Mouse (Mus musculus): ENCODE measurements around the gene Haus8. TPM values are rescaled to one million over a fixed set of nuclear protein-coding genes. Genes with fewer than 3 reads are reported as not detected.

The Haus8 gene
- polyA plus RNA-seq, 1 experiment = 15.4 TPM

GRCm38 (mm10) chr8:71307913-71308312 lies 35.2 kb upstream of the Haus8 start:
- WGBS = 88% methylated on average over 4 of the region's 4 CpGs
- H3K4me3 ChIP-seq (replicated peaks; ENCODE audit: insufficient read depth, low read depth, low read length) = no peak overlapping the region
- DNase-seq = no peak
- H3K27me3 ChIP-seq (ENCODE audit: control insufficient read depth, insufficient read depth, low read length) = no peaks in the 10 kb centered on the region
- no peak overlapping the region for H3K27ac ChIP-seq (ENCODE audit: insufficient read depth, low read length)
- TF ChIP-seq CTCF (IDR thresholded peaks at IDR 0.05; ENCODE audit: borderline replicate concordance, insufficient read depth, low read depth, low read length) (no peak), POLR2A (IDR thresholded peaks at IDR 0.05; ENCODE audit: borderline replicate concordance, insufficient read depth, low read length) (no peak)
- peaks cover 4% of the 10 kb centered on the region for H3K4me1 ChIP-seq (ENCODE audit: control insufficient read depth, insufficient read depth, low read length)

DNA sequence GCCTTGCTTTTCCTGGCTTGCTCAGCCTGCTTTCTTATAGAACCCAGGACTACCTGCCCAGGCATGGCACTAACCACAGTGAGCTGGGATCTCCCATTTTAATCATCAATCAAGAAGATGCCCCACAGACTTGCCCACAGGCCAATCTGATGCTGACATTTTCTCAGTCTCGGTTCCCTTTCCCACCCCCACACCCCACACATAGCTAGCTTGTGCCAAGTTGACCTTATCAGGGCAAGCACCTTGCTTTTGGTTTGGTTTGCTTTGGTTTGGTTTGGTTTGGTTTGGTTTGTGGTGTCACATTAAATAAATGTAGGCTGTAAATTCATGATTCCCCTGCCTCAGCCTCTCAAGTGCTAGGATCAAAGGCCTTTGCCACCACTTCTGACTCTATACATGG lies 34.6 kb upstream of the Haus8 start:
- no peak for DNase-seq
- H3K27me3 ChIP-seq (ENCODE audit: control insufficient read depth, insufficient read depth, low read length) = no peaks in the 10 kb centered on the region
- H3K4me1 ChIP-seq (ENCODE audit: control insufficient read depth, insufficient read depth, low read length) = peaks cover 4% of the 10 kb centered on the region
- H3K4me3 ChIP-seq (replicated peaks; ENCODE audit: insufficient read depth, low read depth, low read length) = no peak overlapping the region
- WGBS = 80% methylated on average over 1 of the region's 1 CpGs
- TF ChIP-seq CTCF (IDR thresholded peaks at IDR 0.05; ENCODE audit: borderline replicate concordance, insufficient read depth, low read depth, low read length) = no peak
- no peak for TF ChIP-seq POLR2A (IDR thresholded peaks at IDR 0.05; ENCODE audit: borderline replicate concordance, insufficient read depth, low read length)
- H3K27ac ChIP-seq (ENCODE audit: insufficient read depth, low read length) = no peak overlapping the region

GRCm38 (mm10) chr8:71305988-71306387 lies 33.3 kb upstream of the Haus8 start:
- Histone ChIP-seq H3K4me3 (replicated peaks; ENCODE audit: insufficient read depth, low read depth, low read length) (no peak overlapping the region), H3K27me3 (ENCODE audit: control insufficient read depth, insufficient read depth, low read length) (no peaks in the 10 kb centered on the region), H3K27ac (ENCODE audit: insufficient read depth, low read length) (no peak overlapping the region), H3K4me1 (ENCODE audit: control insufficient read depth, insufficient read depth, low read length) (peaks cover 4% of the 10 kb centered on the region)
- 77% methylated on average over 1 of the region's 1 CpGs for WGBS
- TF ChIP-seq POLR2A (IDR thresholded peaks at IDR 0.05; ENCODE audit: borderline replicate concordance, insufficient read depth, low read length) = no peak
- no peak for TF ChIP-seq CTCF (IDR thresholded peaks at IDR 0.05; ENCODE audit: borderline replicate concordance, insufficient read depth, low read depth, low read length)
- no peak for DNase-seq

- WGBS = 81% methylated on average over 1 of the region's 1 CpGs
- peaks cover 4% of the 10 kb centered on the region for H3K4me1 ChIP-seq (ENCODE audit: control insufficient read depth, insufficient read depth, low read length)
- TF ChIP-seq CTCF (IDR thresholded peaks at IDR 0.05; ENCODE audit: borderline replicate concordance, insufficient read depth, low read depth, low read length) (no peak), POLR2A (IDR thresholded peaks at IDR 0.05; ENCODE audit: borderline replicate concordance, insufficient read depth, low read length) (no peak)
- H3K4me3 ChIP-seq (replicated peaks; ENCODE audit: insufficient read depth, low read depth, low read length) = no peak overlapping the region
- DNase-seq = no peak
- no peak overlapping the region for H3K27ac ChIP-seq (ENCODE audit: insufficient read depth, low read length)
- no peaks in the 10 kb centered on the region for H3K27me3 ChIP-seq (ENCODE audit: control insufficient read depth, insufficient read depth, low read length)
Measured at GRCm38 (mm10) chr8:71303632-71304031, 30.9 kb upstream of the Haus8 start.

DNA sequence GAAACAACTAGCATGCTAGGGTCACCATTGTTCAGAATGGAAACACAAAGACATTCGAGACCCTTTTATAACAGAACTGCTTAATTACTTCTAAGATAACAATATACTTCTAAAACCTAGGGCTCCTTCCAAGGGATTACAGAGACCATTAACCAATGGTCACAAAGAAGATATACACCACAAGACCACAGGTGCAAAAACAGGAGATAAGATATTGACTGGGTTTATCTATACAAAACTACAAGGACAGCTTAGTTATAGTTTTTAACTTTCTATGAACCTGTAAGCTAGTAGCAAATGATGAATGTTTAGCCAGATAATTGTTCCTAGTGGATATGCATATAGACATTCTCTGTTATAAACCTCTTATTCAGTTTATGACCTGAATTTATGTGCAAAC lies 30.1 kb upstream of the Haus8 start:
- no peak for DNase-seq
- Histone ChIP-seq H3K27me3 (ENCODE audit: control insufficient read depth, insufficient read depth, low read length) (no peaks in the 10 kb centered on the region), H3K4me3 (replicated peaks; ENCODE audit: insufficient read depth, low read depth, low read length) (no peak overlapping the region), H3K4me1 (ENCODE audit: control insufficient read depth, insufficient read depth, low read length) (peaks cover 4% of the 10 kb centered on the region), H3K27ac (ENCODE audit: insufficient read depth, low read length) (no peak overlapping the region)
- TF ChIP-seq POLR2A (IDR thresholded peaks at IDR 0.05; ENCODE audit: borderline replicate concordance, insufficient read depth, low read length) (no peak), CTCF (IDR thresholded peaks at IDR 0.05; ENCODE audit: borderline replicate concordance, insufficient read depth, low read depth, low read length) (no peak)
- WGBS = 100% methylated on average over 1 of the region's 1 CpGs

DNA sequence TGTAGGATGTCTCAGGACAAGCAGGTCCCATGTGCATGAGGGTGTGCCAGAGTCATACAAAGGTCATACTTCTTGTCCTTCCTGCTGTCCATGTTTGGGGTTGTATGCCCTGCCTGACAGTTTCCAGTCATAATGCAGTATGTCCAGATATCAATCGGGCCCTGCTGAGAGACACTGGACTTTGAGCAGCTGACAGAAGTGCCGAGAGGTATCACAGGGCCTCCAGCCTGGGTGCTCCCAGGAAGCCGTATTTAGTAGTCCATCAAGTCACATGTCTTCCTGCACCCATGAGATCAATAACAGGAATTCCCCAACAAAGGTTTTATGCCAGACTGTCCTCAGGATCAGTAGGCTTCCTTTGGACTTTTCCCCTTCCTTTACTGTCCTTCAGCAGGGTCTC lies 27.0 kb upstream of the Haus8 start:
- DNase-seq = no peak
- Histone ChIP-seq H3K27me3 (ENCODE audit: control insufficient read depth, insufficient read depth, low read length) (no peaks in the 10 kb centered on the region), H3K27ac (ENCODE audit: insufficient read depth, low read length) (no peak overlapping the region), H3K4me3 (replicated peaks; ENCODE audit: insufficient read depth, low read depth, low read length) (no peak overlapping the region), H3K4me1 (ENCODE audit: control insufficient read depth, insufficient read depth, low read length) (peaks cover 4% of the 10 kb centered on the region; the same call in 1 of the 2 replicates)
- no peak for TF ChIP-seq POLR2A (IDR thresholded peaks at IDR 0.05; ENCODE audit: borderline replicate concordance, insufficient read depth, low read length)
- no peak for TF ChIP-seq CTCF (IDR thresholded peaks at IDR 0.05; ENCODE audit: borderline replicate concordance, insufficient read depth, low read depth, low read length)
- WGBS = 98% methylated on average over 3 of the region's 3 CpGs

GRCm38 (mm10) chr8:71297439-71297838 lies 24.7 kb upstream of the Haus8 start:
- H3K4me1 ChIP-seq (ENCODE audit: control insufficient read depth, insufficient read depth, low read length) = peaks cover 4% of the 10 kb centered on the region; the same call in 1 of the 2 replicates
- no peaks in the 10 kb centered on the region for H3K27me3 ChIP-seq (ENCODE audit: control insufficient read depth, insufficient read depth, low read length)
- TF ChIP-seq CTCF (IDR thresholded peaks at IDR 0.05; ENCODE audit: borderline replicate concordance, insufficient read depth, low read depth, low read length) = no peak
- no peak for TF ChIP-seq POLR2A (IDR thresholded peaks at IDR 0.05; ENCODE audit: borderline replicate concordance, insufficient read depth, low read length)
- no peak overlapping the region for H3K4me3 ChIP-seq (replicated peaks; ENCODE audit: insufficient read depth, low read depth, low read length)
- H3K27ac ChIP-seq (ENCODE audit: insufficient read depth, low read length) = no peak overlapping the region
- DNase-seq = no peak
- WGBS = 86% methylated on average over 1 of the region's 1 CpGs

- DNase-seq = no peak
- WGBS = 41% methylated on average over 2 of the region's 2 CpGs
- Histone ChIP-seq H3K27me3 (ENCODE audit: control insufficient read depth, insufficient read depth, low read length) (no peaks in the 10 kb centered on the region), H3K4me3 (replicated peaks; ENCODE audit: insufficient read depth, low read depth, low read length) (no peak overlapping the region), H3K4me1 (ENCODE audit: control insufficient read depth, insufficient read depth, low read length) (peaks cover 4% of the 10 kb centered on the region; the same call in 1 of the 2 replicates), H3K27ac (ENCODE audit: insufficient read depth, low read length) (no peak overlapping the region)
- TF ChIP-seq CTCF (IDR thresholded peaks at IDR 0.05; ENCODE audit: borderline replicate concordance, insufficient read depth, low read depth, low read length) (no peak), POLR2A (IDR thresholded peaks at IDR 0.05; ENCODE audit: borderline replicate concordance, insufficient read depth, low read length) (no peak)
Measured at GRCm38 (mm10) chr8:71296784-71297183, 24.1 kb upstream of the Haus8 start.
